Mouse (Mus musculus): Measurements from ENCODE around the gene Olfr1173. TPM values are rescaled to one million over a fixed set of nuclear protein-coding genes. Genes with fewer than 3 reads are reported as not detected.

The Olfr1173 gene
- total RNA-seq (2018; cell fraction: chromatin; rRNA removed), result under 1 TPM in 1 of 26 experiments, not detected in 25; 0.13 TPM
- not detected for total RNA-seq (2018; cell fraction: cytosol; rRNA removed)
- total RNA-seq (2018; cell fraction: nucleus; rRNA removed), result not detected
- polyA plus RNA-seq (2018), result not detected in 3 replicates

GRCm38 (mm10) chr2:88279775-88280174, at the start of gene Olfr1173:
Gene Olfr1173, minus strand, starts transcription at chr2:88279875.
- no peak within 1 kb of the TSS for H3K27ac ChIP-seq
- H3K79me2 ChIP-seq (ENCODE audit: inconsistent target), result no peaks in the 10 kb centered on the region

DNA sequence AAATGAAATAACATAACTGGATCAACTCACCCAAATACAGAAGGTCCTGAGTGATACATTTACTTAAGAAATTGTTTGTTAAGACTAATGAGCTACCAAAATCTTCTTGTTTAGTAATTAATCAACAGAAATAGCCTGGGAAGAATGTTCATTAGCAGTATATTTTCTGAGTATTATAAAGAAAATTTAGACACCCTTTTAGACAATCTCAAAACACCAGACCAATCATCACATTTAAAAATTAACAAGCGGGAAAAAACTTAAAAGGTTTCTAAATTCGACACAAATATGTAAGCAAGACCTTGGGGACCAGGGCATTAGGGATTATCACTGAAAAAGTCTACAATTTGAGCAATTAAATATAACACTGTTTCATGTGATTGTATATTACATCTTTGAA, 47.4 kb upstream of the Olfr1173 start, which contains the start of gene Olfr1175-ps:
Gene Olfr1175-ps (minus strand): TSS at position 101 of the 400 bp plus-strand sequence.
- no peak within 1 kb of the TSS for H3K27ac ChIP-seq
- no peak within 1 kb of the TSS for H3K4me3 ChIP-seq (ENCODE audit: inconsistent target)
- WGBS (ENCODE audit: missing documents), result 68% methylated on average over 2 of the region's 2 CpGs
- H3K79me2 ChIP-seq (ENCODE audit: inconsistent target), result no peaks in the 10 kb centered on the region
- H3K36me3 ChIP-seq (ENCODE audit: inconsistent target), result no peaks in the 10 kb centered on the region

More at GRCm38 (mm10) chr2:88279775-88280174, at the start of gene Olfr1173:
- no peaks in the 10 kb centered on the region for H3K36me3 ChIP-seq (ENCODE audit: inconsistent target)
- no peak within 1 kb of the TSS for H3K4me3 ChIP-seq (ENCODE audit: inconsistent target)

GRCm38 (mm10) chr2:88315035-88315434, 35.4 kb upstream of the Olfr1173 start, which contains the start of gene Olfr1174-ps:
Gene Olfr1174-ps, minus strand, starts transcription at chr2:88315135.
- H3K79me2 ChIP-seq (ENCODE audit: inconsistent target), result no peaks in the 10 kb centered on the region
- no peak within 1 kb of the TSS for H3K4me3 ChIP-seq (ENCODE audit: inconsistent target)
- 97% methylated on average over 4 of the region's 4 CpGs for WGBS (ENCODE audit: missing documents)
- no peaks in the 10 kb centered on the region for H3K36me3 ChIP-seq (ENCODE audit: inconsistent target)
- H3K27ac ChIP-seq, result no peak within 1 kb of the TSS

GRCm38 (mm10) chr2:88228234-88228633, 51.4 kb downstream of the Olfr1173 start, which contains the start of gene Olfr1170:
Gene Olfr1170, minus strand, starts transcription at chr2:88228334.
- H3K4me3 ChIP-seq (ENCODE audit: inconsistent target), result no peak within 1 kb of the TSS
- 100% methylated on average over 1 of the region's 1 CpGs for WGBS (ENCODE audit: missing documents)

More at GRCm38 (mm10) chr2:88228234-88228633, 51.4 kb downstream of the Olfr1173 start, which contains the start of gene Olfr1170:
- Histone ChIP-seq H3K27ac (no peak within 1 kb of the TSS), H3K36me3 (ENCODE audit: inconsistent target) (no peaks in the 10 kb centered on the region), H3K79me2 (ENCODE audit: inconsistent target) (no peaks in the 10 kb centered on the region)

Other genes with a start within 250 kb of the Olfr1173 start
- gene Olfr73, start 242.2 kb downstream of the Olfr1173 start, polyA plus RNA-seq (2018), result not detected in 3 replicates
- gene Olfr1162, start 228.7 kb downstream of the Olfr1173 start, polyA plus RNA-seq (2018), result not detected in 3 replicates
- gene Olfr1163, start 208.0 kb downstream of the Olfr1173 start, polyA plus RNA-seq (2018), result not detected in 3 replicates
- not detected in 3 replicates for gene Olfr1164, start 185.9 kb downstream of the Olfr1173 start, polyA plus RNA-seq (2018)
- gene Olfr1166, start 151.6 kb downstream of the Olfr1173 start, polyA plus RNA-seq (2018), result not detected in 3 replicates
- not detected in 3 replicates for gene Olfr1167, start 124.7 kb downstream of the Olfr1173 start, polyA plus RNA-seq (2018)
- gene Olfr1168, start 98.0 kb downstream of the Olfr1173 start, polyA plus RNA-seq (2018), result not detected in 3 replicates
- not detected in 3 replicates for gene Olfr1170, start 51.5 kb downstream of the Olfr1173 start, polyA plus RNA-seq (2018)
- not detected in 3 replicates for gene Olfr1174-ps, start 35.3 kb upstream of the Olfr1173 start, polyA plus RNA-seq (2018)
- gene Olfr1175-ps, start 47.3 kb upstream of the Olfr1173 start, polyA plus RNA-seq (2018), result not detected in 3 replicates
- gene Olfr1176, start 56.8 kb upstream of the Olfr1173 start, polyA plus RNA-seq (2018), result not detected in 3 replicates
- gene Olfr1177-ps, start 66.6 kb upstream of the Olfr1173 start, polyA plus RNA-seq (2018), result not detected in 3 replicates
- gene Olfr1178, start 107.2 kb upstream of the Olfr1173 start, polyA plus RNA-seq (2018), result not detected in 3 replicates
- not detected in 3 replicates for gene Olfr1179, start 126.6 kb upstream of the Olfr1173 start, polyA plus RNA-seq (2018)
- gene Olfr1180, start 139.3 kb upstream of the Olfr1173 start, polyA plus RNA-seq (2018), result not detected in 3 replicates
- not detected in 3 replicates for gene Olfr1181, start 146.3 kb upstream of the Olfr1173 start, polyA plus RNA-seq (2018)
- gene Gm13757, start 169.3 kb upstream of the Olfr1173 start, polyA plus RNA-seq (2018), result not detected in 3 replicates
- gene Olfr1183, start 175.0 kb upstream of the Olfr1173 start, polyA plus RNA-seq (2018), result not detected in 3 replicates
- gene Olfr1184, start 203.7 kb upstream of the Olfr1173 start, polyA plus RNA-seq (2018), result not detected in 3 replicates
- not detected in 3 replicates for gene Olfr1185-ps1, start 213.4 kb upstream of the Olfr1173 start, polyA plus RNA-seq (2018)
- gene Olfr1186, start 238.7 kb upstream of the Olfr1173 start, polyA plus RNA-seq (2018), result not detected in 3 replicates